Mouse (Mus musculus) T-helper 17 cell (primary cell): ENCODE results near the gene Matn4.

ENCODE experiments used
- in situ Hi-C, 2 experiments: fragments of 300-600 bp; cut with MboI, MseI; formaldehyde crosslinking; loops; 1 replicate in 1 of 2; 2 replicates in 1 of 2; pipeline ENCODE4 v1.15.1; 2025; ENCODE audit warnings: high pct_unique_total_duplicates in 2 of 2

Gene Matn4

GRCm38 (mm10) chr2:164436215-164436913, 31.4 kb upstream of the Matn4 start:
- in situ Hi-C loops: no loop called here

- in situ Hi-C loops: no loop called here
Measured at GRCm38 (mm10) chr2:164435216-164436090, 30.5 kb upstream of the Matn4 start.

- in situ Hi-C loops: no loop called here
Measured at GRCm38 (mm10) chr2:164434681-164435080, 29.7 kb upstream of the Matn4 start.

GRCm38 (mm10) chr2:164433278-164433895, 28.4 kb upstream of the Matn4 start:
- in situ Hi-C loops: no loop called here

GRCm38 (mm10) chr2:164432541-164433191, 27.7 kb upstream of the Matn4 start:
- in situ Hi-C loops: no loop called here

GRCm38 (mm10) chr2:164431676-164432465, 26.9 kb upstream of the Matn4 start:
- in situ Hi-C loops: no loop called here

GRCm38 (mm10) chr2:164430697-164431096, 25.7 kb upstream of the Matn4 start:
- in situ Hi-C loops: no loop called here

GRCm38 (mm10) chr2:164429881-164430615, 25.1 kb upstream of the Matn4 start:
- in situ Hi-C loops: no loop called here

- in situ Hi-C loops: no loop called here
Measured at GRCm38 (mm10) chr2:164428451-164428850, 23.5 kb upstream of the Matn4 start.

GRCm38 (mm10) chr2:164426952-164427351, 22.0 kb upstream of the Matn4 start:
- in situ Hi-C loops: no loop called here

- in situ Hi-C loops: no loop called here
Measured at GRCm38 (mm10) chr2:164426121-164426520, 21.2 kb upstream of the Matn4 start.

- in situ Hi-C loops: no loop called here
Measured at GRCm38 (mm10) chr2:164425401-164425800, 20.4 kb upstream of the Matn4 start.

GRCm38 (mm10) chr2:164424406-164424805, 19.4 kb upstream of the Matn4 start:
- in situ Hi-C loops: no loop called here

- in situ Hi-C loops: no loop called here
Measured at GRCm38 (mm10) chr2:164423464-164423863, 18.5 kb upstream of the Matn4 start.

- in situ Hi-C loops: no loop called here
Measured at GRCm38 (mm10) chr2:164422675-164423393, 17.9 kb upstream of the Matn4 start.

GRCm38 (mm10) chr2:164421979-164422378, 17.0 kb upstream of the Matn4 start:
- in situ Hi-C loops: no loop called here

GRCm38 (mm10) chr2:164421306-164421705, 16.3 kb upstream of the Matn4 start:
- in situ Hi-C loops: no loop called here

GRCm38 (mm10) chr2:164419489-164419888, 14.5 kb upstream of the Matn4 start:
- in situ Hi-C loops: loop anchor here in 1 of 2 experiments (5.0 kb wide), 1 partner anchor 108 kb away; no protein-coding TSS in a partner anchor

- in situ Hi-C loops: loop anchor here in 1 of 2 experiments (5.0 kb wide), 1 partner anchor 109 kb away; no protein-coding TSS in a partner anchor
Measured at GRCm38 (mm10) chr2:164418308-164418875, 13.4 kb upstream of the Matn4 start.
